Mouse (Mus musculus) neural tube, embryonic 12.5 days (tissue): ENCODE measurements around the gene Nkd2. TPM values are rescaled to one million over a fixed set of nuclear protein-coding genes. Genes with fewer than 3 reads are reported as not detected.

Source experiments
- ATAC-seq: fragments of 200-750 bp; cut with Nextera tagmentation; 2 replicates; pipeline ENCODE4 v1.8.0; 2017; ENCODE audit warnings: low read depth, mild to moderate bottlenecking, moderate TSS enrichment, moderate library complexity; ENCODE audit not compliant: low FRiP score
- H3K27ac ChIP-seq: fragments of 300-500 bp; sonication (generic); 2 replicates; pipeline ENCODE4 v1.5.1; 2016
- H3K27me3 ChIP-seq: fragments of 300-500 bp; sonication (generic); replicated peaks from 2 replicates; pipeline ENCODE4 v1.6.1; 2016; ENCODE audit warnings: mild to moderate bottlenecking
- H3K36me3 ChIP-seq: fragments of 300-500 bp; sonication (generic); 2 replicates; pipeline ENCODE4 v1.6.1; 2016; ENCODE audit warnings: mild to moderate bottlenecking
- H3K4me1 ChIP-seq: fragments of 300-500 bp; sonication (generic); 2 replicates; pipeline ENCODE4 v1.6.1; 2016
- H3K4me2 ChIP-seq: fragments of 300-500 bp; sonication (generic); replicated peaks from 2 replicates; pipeline ENCODE4 v1.6.1; 2016; ENCODE audit warnings: mild to moderate bottlenecking
- H3K4me3 ChIP-seq: fragments of 300-500 bp; sonication (generic); 2 replicates; pipeline ENCODE4 v1.5.1; 2016
- H3K9ac ChIP-seq: fragments of 300-500 bp; sonication (generic); 2 replicates; pipeline ENCODE4 v1.6.1; 2016; ENCODE audit warnings: mild to moderate bottlenecking
- H3K9me3 ChIP-seq: fragments of 300-500 bp; sonication (generic); 2 replicates; pipeline ENCODE4 v1.6.1; 2016; ENCODE audit warnings: mild to moderate bottlenecking
- WGBS: fragments of 180-500 bp; shearing (Covaris S2); methylation state at CpG from one replicate; pipeline ENCODE4 v1.1.7; 2016; 5-methylcytosine and 5-hydroxymethylcytosine counted together
- polyA plus RNA-seq: library from polyadenylated mRNA; unstranded; fragments of >200 nt; fragmentation: Nextera tagmentation; extraction: Ambion mirVana; gene quantifications from 2 replicates; pipeline ENCODE4 v1.2.1, GENCODE M21; 2016

The Nkd2 gene
- polyA plus RNA-seq, 1 experiment from 2014 or later, result 12.6 TPM

DNA sequence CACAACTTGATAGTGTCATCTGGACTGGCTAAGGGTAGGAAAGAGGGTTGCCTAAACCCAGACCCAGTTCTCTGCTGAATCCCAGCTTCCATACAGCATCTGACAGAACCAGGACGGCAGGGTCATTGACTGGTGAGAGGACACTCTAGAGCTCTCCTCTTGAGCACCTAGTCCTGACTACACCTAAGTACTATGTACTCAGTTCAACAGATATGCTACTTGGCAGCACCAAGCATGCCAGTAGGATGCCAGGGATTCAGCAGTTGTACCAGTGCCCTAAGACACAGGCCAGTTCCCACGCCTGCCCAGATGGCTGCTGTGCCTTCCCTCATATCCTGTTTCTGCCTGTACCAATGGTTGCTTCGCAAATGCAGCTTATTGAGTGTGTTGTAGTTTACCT is 34.5 kb downstream of the Nkd2 start:
- no peak overlapping the region for H3K4me2 ChIP-seq
- no peaks in the 10 kb centered on the region for H3K9me3 ChIP-seq
- 91% methylated on average over 3 of the region's 3 CpGs for WGBS
- no peaks in the 10 kb centered on the region for H3K27me3 ChIP-seq
- no peaks in the 10 kb centered on the region for H3K4me1 ChIP-seq
- H3K27ac ChIP-seq, result no peak overlapping the region
- ATAC-seq, result no peak
- H3K9ac ChIP-seq, result no peak overlapping the region
- no peak overlapping the region for H3K4me3 ChIP-seq
- peaks cover 89% of the 10 kb centered on the region for H3K36me3 ChIP-seq

DNA sequence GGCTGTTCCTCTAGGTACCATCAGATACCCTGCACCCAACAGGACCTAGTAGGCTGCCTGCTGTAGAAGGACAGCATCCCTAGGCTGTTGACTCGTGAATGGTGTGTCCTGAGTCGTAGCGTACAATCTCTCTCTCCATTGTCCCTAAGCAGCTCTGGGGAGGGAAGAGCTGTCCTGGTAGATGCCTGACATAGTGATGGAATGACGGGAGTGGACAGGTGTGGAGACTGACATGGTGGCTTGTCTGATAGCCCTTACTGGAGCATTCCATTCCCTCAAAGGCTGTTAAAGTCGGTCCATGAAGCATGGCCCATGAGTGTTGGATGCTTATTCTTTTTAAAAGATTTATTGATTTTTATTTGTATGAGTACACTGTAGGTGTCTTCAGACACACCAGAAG is 42.5 kb downstream of the Nkd2 start:
- Histone ChIP-seq H3K36me3 (peaks cover 87% of the 10 kb centered on the region), H3K9me3 (no peaks in the 10 kb centered on the region), H3K4me1 (no peaks in the 10 kb centered on the region), H3K4me3 (no peak overlapping the region), H3K27me3 (no peaks in the 10 kb centered on the region), H3K27ac (no peak overlapping the region), H3K4me2 (no peak overlapping the region), H3K9ac (no peak overlapping the region)
- WGBS, result 95% methylated on average over 5 of the region's 5 CpGs
- ATAC-seq, result no peak

DNA sequence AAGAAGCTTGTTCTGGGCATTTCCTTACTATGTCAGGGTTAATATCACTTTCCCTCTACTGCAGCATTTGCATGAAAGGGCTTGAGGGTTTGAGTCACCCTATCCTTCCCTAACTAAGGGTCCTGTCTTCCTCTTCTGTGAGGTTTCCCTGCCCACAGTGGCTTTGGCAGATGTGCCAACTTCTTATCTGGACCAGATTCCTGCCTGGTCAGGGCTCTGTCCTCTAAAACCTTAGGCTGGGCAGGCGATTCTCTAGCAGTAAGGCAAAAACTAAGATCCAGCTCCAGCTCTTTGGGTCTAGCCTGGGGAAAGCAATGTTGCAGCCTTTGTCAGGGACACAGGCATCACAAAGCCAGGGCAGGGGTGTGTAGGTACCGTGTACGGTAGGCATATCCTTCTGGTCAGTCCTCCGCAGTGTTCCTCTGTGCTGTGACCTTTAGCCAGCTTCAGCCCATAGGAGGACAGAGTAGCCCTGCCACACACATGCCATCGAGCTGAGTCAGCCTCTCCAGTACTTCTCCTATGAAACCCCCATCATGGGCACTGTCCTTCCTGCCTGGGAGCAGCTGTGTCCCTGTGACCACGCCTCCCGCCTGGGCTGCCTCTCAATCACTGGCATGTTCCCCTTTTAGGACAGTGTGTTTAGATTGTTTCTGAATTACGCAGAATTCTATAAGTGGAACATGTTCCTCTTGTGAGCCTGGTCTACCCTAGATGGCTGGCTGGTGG is 43.8 kb downstream of the Nkd2 start:
- Histone ChIP-seq H3K36me3 (peaks cover 86% of the 10 kb centered on the region), H3K4me2 (no peak overlapping the region), H3K27ac (no peak overlapping the region), H3K9me3 (no peaks in the 10 kb centered on the region), H3K9ac (no peak overlapping the region), H3K4me1 (no peaks in the 10 kb centered on the region), H3K4me3 (no peak overlapping the region), H3K27me3 (no peaks in the 10 kb centered on the region)
- WGBS, result 92% methylated on average over 8 of the region's 8 CpGs
- ATAC-seq, result no peak

DNA sequence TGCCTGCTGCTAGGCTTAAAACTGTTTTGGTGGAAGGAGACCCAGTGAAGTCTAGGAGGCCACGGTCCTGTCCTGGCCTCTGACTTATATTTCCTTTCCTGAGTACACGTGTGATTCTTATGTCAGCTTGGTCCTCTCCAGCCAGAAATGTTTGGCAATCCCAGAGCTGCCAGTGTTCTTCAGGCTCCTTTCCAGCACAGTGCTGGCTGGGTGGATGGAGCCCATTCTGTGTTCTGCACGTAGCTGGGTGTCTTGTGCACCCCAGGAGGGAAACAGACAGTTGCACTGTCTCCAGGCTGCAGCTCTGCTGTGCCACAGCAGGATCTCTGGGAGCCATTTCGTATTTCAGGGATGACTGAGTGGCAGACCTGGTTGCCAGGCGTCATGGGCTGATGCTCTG is 48.3 kb downstream of the Nkd2 start:
- Histone ChIP-seq H3K27ac (no peak overlapping the region), H3K4me1 (no peaks in the 10 kb centered on the region), H3K36me3 (peaks cover 92% of the 10 kb centered on the region), H3K9me3 (no peaks in the 10 kb centered on the region), H3K9ac (no peak overlapping the region), H3K4me3 (no peak overlapping the region), H3K4me2 (no peak overlapping the region), H3K27me3 (no peaks in the 10 kb centered on the region)
- no peak for ATAC-seq
- WGBS, result 90% methylated on average over 5 of the region's 5 CpGs

DNA sequence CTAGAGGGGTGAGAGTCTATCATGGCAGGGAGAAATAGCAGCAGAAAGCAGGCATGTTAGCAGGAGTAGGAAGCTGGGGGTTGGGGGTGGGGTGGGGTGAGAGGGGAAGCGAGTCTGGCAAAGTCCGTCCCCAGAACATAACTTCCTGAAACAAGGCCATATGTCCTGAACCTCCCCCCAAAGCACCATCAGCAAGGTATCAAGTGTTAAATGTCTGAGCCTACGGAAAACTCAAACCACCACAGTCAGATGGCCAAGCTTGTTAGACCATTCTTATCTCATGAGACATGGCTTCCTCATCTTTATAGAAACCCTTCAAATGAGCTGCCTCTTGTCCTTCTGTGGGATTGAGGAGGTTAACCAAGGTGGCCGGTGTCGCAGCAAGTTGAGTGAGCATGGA is 54.3 kb downstream of the Nkd2 start:
- 90% methylated on average over 5 of the region's 5 CpGs for WGBS
- H3K4me2 ChIP-seq, result no peak overlapping the region
- no peaks in the 10 kb centered on the region for H3K27me3 ChIP-seq
- H3K4me3 ChIP-seq, result no peak overlapping the region
- no peaks in the 10 kb centered on the region for H3K9me3 ChIP-seq
- no peak for ATAC-seq
- no peak overlapping the region for H3K9ac ChIP-seq
- no peaks in the 10 kb centered on the region for H3K4me1 ChIP-seq
- peaks cover 93% of the 10 kb centered on the region for H3K36me3 ChIP-seq
- H3K27ac ChIP-seq, result no peak overlapping the region

DNA sequence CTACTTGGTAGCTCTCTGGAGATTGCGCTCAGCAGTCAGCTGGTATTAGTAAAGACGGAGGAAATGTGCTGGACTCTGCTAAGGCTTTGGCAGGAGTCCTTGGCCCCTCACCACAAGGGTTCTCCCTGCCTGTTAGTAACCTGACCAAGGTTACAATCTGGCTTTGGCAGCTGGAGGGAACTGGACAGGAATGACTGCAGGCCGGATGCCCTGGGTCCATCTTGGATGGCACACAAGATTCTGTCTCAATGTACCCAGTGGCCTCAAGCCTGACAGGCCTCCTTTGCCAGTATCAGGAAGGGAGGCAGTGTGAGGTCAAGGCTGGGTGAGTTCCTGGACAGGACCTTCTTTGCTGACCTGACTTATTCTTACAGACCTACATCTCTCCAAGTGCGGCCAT is 55.3 kb downstream of the Nkd2 start:
- Histone ChIP-seq H3K9me3 (no peaks in the 10 kb centered on the region), H3K4me1 (no peaks in the 10 kb centered on the region), H3K36me3 (peaks cover 92% of the 10 kb centered on the region), H3K9ac (no peak overlapping the region), H3K4me2 (no peak overlapping the region), H3K4me3 (no peak overlapping the region), H3K27me3 (no peaks in the 10 kb centered on the region), H3K27ac (no peak overlapping the region)
- WGBS, result 95% methylated on average over 4 of the region's 4 CpGs
- no peak for ATAC-seq

DNA sequence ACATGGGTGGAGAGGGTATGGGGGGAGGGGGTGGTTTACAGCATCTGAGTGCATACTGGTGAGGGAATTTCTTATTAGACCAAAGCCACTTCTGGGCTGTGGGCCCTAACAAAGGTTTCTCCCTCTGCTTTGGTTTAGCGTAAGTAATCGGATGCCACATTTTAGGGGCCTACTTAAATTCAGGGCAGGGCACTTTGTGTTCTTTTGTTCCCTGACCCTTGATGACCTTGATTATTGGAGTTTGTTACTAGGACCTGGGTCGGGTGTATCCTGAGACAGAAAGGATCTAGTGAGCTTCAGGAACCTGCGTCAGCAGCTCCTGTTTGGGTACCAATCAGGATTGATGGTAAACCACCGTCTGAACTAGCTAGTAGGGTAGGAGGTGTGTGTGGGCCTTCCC is 64.9 kb downstream of the Nkd2 start:
- Histone ChIP-seq H3K4me1 (no peaks in the 10 kb centered on the region), H3K27ac (no peak overlapping the region), H3K27me3 (no peaks in the 10 kb centered on the region), H3K4me3 (no peak overlapping the region), H3K9me3 (no peaks in the 10 kb centered on the region), H3K9ac (no peak overlapping the region), H3K4me2 (no peak overlapping the region), H3K36me3 (peaks cover 38% of the 10 kb centered on the region)
- WGBS, result 29% methylated on average over 5 of the region's 5 CpGs
- no peak for ATAC-seq

DNA sequence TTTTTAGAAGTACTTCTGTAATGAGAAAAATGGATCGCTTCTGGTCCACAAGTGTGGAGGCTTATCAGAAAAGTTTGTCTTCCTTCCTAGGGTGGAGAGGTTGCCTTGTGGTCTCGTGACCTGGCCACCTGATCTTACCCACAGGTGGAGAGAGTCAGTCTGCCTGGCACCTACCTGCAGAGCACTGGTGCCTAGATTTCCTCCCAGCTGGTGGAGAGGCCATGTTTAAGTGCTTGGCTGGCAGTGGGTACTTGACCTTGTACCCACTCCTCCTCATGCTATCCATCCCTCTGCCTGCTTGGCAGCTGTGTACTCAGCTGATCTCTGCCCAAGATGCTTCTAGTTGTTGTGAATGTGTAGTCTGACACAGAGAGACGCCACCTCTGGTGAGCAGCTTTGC is 69.9 kb downstream of the Nkd2 start:
- Histone ChIP-seq H3K4me2 (no peak overlapping the region), H3K27ac (no peak overlapping the region), H3K27me3 (no peaks in the 10 kb centered on the region), H3K4me3 (no peak overlapping the region), H3K9ac (no peak overlapping the region), H3K36me3 (0 out of 2 replicates have a peak, but pooled peaks cover 8% of the 10 kb centered on the region), H3K4me1 (peaks cover 8% of the 10 kb centered on the region), H3K9me3 (no peaks in the 10 kb centered on the region)
- WGBS, result 78% methylated on average over 3 of the region's 3 CpGs
- no peak for ATAC-seq

DNA sequence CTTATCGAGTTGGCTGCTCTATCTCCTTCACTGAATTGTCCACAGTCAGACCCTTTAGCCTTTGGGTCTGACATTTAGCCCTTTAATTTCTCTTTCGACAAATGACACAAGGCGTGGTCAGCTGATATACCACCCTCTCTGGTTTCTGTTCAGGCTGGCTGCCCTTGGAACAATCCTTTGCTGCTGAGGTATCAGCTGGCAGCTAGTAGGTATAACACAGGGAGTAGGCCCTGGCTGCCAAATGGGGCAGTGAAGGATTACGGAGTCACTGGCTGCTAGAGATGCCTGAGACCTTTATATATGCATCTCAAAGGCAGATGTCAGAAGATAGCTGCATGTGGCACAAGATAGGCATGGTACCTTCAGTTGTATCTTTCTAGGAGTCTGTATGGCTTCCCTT is 71.6 kb downstream of the Nkd2 start:
- Histone ChIP-seq H3K4me3 (no peak overlapping the region), H3K4me1 (peaks cover 11% of the 10 kb centered on the region), H3K4me2 (no peak overlapping the region), H3K9me3 (no peaks in the 10 kb centered on the region), H3K27me3 (no peaks in the 10 kb centered on the region), H3K9ac (no peak overlapping the region), H3K27ac (no peak overlapping the region), H3K36me3 (0 out of 2 replicates have a peak, but pooled peaks cover 8% of the 10 kb centered on the region)
- WGBS, result 79% methylated on average over 4 of the region's 4 CpGs
- no peak for ATAC-seq

DNA sequence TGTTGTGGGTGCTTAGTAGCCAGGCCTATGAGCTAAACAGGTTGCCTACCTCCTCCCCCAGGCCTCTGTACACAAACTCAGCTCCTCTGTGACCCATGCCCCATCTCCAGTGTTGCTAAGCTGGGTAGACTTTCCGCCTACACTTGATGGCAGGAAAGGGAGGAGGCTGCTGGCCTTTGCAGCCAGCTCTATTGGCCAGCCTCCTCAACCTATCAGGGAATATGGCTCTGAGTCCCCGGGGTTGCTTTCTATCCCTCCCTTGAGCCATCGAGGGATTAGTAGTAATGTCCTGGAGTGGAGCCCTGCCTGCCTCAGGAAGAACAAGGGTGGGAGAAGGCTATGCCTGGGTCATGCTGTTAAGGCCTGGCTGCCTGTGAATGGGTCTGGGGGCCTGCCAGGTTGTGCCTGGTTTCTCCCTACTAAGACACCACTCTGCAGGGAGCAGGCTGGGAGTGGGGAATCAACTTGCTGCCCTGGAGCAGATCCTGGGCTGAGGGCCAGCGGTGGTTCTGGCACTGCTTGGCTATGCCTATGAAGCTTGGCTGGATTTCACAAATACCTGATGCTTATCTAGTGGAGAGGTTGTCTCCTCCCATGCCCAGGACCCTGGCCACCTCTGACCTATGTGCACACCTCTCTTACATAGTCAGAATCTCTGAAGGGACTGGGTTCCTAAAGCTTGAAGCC is 73.8 kb downstream of the Nkd2 start:
- peaks cover 19% of the 10 kb centered on the region for H3K4me1 ChIP-seq
- no peak for ATAC-seq
- no peak overlapping the region for H3K4me3 ChIP-seq
- 0 out of 2 replicates have a peak, but pooled peaks cover 5% of the 10 kb centered on the region for H3K36me3 ChIP-seq
- H3K4me2 ChIP-seq, result no peak overlapping the region
- 65% methylated on average over 4 of the region's 4 CpGs for WGBS
- no peaks in the 10 kb centered on the region for H3K9me3 ChIP-seq
- H3K27ac ChIP-seq, result no peak overlapping the region
- H3K9ac ChIP-seq, result no peak overlapping the region
- no peaks in the 10 kb centered on the region for H3K27me3 ChIP-seq

DNA sequence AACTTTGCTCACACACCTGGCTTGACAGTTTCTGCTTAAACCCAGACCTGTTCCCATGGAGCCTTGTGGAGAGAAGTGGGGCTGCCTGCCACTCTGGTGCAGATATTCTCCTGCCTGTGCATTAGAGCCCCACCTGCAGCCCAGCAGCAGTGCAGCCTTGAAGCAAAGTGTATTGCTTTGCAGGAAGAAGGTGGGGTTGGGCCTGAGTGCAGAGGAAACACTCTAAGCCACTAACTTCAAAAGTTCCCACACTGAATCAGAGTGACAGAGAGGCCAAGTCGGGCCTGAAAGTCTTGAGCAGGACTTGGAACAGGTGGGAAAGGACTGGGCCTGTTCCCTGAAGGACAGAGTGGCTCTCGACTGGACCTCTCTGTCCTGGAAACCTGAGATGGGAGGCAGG is 74.8 kb downstream of the Nkd2 start:
- no peak overlapping the region for H3K27ac ChIP-seq
- no peak overlapping the region for H3K4me2 ChIP-seq
- H3K36me3 ChIP-seq, result 0 out of 2 replicates have a peak, but pooled peaks cover 8% of the 10 kb centered on the region
- ATAC-seq, result no peak
- no peak overlapping the region for H3K9ac ChIP-seq
- H3K27me3 ChIP-seq, result no peaks in the 10 kb centered on the region
- H3K9me3 ChIP-seq, result no peaks in the 10 kb centered on the region
- peaks cover 23% of the 10 kb centered on the region for H3K4me1 ChIP-seq
- no peak overlapping the region for H3K4me3 ChIP-seq
- WGBS, result 42% methylated on average over 2 of the region's 2 CpGs

DNA sequence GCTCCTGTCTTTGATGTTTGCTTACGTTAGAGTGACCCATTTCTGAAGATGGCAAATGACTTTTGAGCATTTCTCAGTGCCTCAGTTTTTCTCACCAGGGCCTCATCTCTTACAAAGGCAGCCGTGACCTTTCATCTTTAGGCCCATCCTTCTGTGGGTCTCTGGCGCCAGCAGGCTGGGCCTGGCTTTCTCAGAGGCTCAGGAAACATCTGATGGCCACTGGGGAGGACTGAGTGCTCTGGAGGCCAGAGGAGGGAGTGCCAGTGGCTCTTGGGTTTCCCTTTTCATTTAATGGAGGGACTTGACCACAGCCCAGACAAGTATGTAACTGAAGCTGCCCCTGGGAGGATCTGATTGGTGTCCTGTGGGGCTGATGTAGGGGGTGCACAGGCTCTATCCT is 76.3 kb downstream of the Nkd2 start:
- H3K27ac ChIP-seq, result no peak overlapping the region
- 0 out of 2 replicates have a peak, but pooled peaks cover 8% of the 10 kb centered on the region for H3K36me3 ChIP-seq
- no peak for ATAC-seq
- no peaks in the 10 kb centered on the region for H3K9me3 ChIP-seq
- no peaks in the 10 kb centered on the region for H3K27me3 ChIP-seq
- peaks cover 33% of the 10 kb centered on the region for H3K4me1 ChIP-seq
- no peak overlapping the region for H3K9ac ChIP-seq
- H3K4me2 ChIP-seq, result no peak overlapping the region
- 44% methylated on average over 3 of the region's 3 CpGs for WGBS
- no peak overlapping the region for H3K4me3 ChIP-seq
